Mouse (Mus musculus) liver, adult 2 months (tissue): ENCODE measurements around the gene Dzip1.

Experiments used
- CTCF ChIP-seq: fragments of 200-500 bp; IDR thresholded peaks from 2 replicates; pipeline ENCODE4 v1.5.1; 2011; ENCODE audit warnings: low read depth, low read length, control low read depth
- POLR2A ChIP-seq: fragments of 200-500 bp; IDR thresholded peaks from 2 replicates; pipeline ENCODE4 v1.6.1; 2011; ENCODE audit warnings: low read length, control low read depth; ENCODE audit not compliant: insufficient read depth; ENCODE audit errors: extremely low read depth

GRCm38 (mm10) chr14:118922251-118922650 is 3.0 kb downstream of the Dzip1 start:
- no peak for TF ChIP-seq POLR2A
- no peak for TF ChIP-seq CTCF
